Comparison of ENCODE assay signal across 10 mouse cellular contexts in the genomic region with DNA sequence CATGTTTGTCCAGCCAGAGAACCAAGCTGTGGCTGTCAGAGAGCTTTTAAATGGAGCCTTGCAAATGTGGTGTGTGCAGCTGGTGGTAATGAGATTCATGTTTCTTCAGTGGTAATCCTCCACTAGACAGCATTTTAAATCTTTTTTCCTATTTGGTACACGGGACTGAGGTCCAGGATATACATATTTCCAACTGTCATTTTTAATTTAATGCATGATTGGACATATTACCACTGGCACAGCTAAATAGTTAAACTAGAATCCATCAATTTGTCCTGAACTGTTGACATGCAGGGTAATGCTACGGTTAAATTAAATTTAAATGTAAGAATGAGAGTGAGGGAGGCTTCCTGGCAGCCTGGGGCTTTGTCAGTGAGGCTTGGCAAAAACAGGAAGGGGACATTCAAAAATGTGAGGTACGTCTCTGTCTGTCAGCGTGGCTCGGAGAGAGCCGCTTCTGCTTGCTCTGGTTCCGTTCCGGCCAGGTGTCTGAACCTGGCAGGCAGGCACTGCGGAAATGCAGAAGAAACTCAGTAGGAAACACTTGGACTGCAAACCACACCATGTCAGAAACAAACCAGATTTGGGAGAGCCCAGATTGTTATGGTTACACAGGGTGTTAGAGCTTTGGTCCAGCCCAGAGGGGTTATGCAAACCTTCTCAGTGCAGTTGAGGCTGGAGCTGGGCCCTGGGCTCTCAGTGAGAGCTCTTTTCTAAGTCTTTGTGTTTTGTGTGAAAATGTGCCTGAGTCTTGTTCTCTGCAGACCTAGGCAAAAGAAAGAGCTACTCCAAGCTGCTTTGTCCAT.
DNase-seq lines count a peak whose midpoint lies in the region; ATAC-seq and TF ChIP-seq lines count a peak whose summit lies in the region.
"Had no signal": no experiment of that assay in that cellular context is flagged by ENCODE, and none has a peak within 500 bp of the region (broad histone marks: within the 10 kb centered on the region; RNA-seq: fewer than 3 reads in every experiment).

No protein-coding gene starts in this region.

- H3K27me3 ChIP-seq in forebrain, embryonic 16.5 days (replicated peaks; ENCODE audit: control insufficient read depth, insufficient read depth, low read length) = no peaks in the 10 kb centered on the region
- H3K27me3 ChIP-seq in midbrain, embryonic 16.5 days (ENCODE audit: control insufficient read depth, insufficient read depth, low read depth, low read length) = no peaks in the 10 kb centered on the region
- H3K27me3 ChIP-seq in heart, adult 2 months (ENCODE audit: control insufficient read depth, insufficient read depth, low read length) = no peaks in the 10 kb centered on the region

- H3K9me3 ChIP-seq in forebrain, embryonic 16.5 days (ENCODE audit: control insufficient read depth, low read length) = no peaks in the 10 kb centered on the region
- no peaks in the 10 kb centered on the region for H3K9me3 ChIP-seq in midbrain, embryonic 16.5 days (replicated peaks; ENCODE audit: control insufficient read depth, low read length, poor library complexity, severe bottlenecking)

- H3K4me3 ChIP-seq in forebrain, embryonic 16.5 days (replicated peaks; ENCODE audit: low read length) = no peak overlapping the region
- H3K4me3 ChIP-seq in midbrain, embryonic 16.5 days (ENCODE audit: low read depth, low read length) = no peak overlapping the region
- no peak overlapping the region for H3K4me3 ChIP-seq in heart, adult 2 months

- ATAC-seq in forebrain, embryonic 16.5 days = peak; percentile 84
- peak; percentile 78 for ATAC-seq in midbrain, embryonic 16.5 days

- intact Hi-C loops in heart, adult 2 months (cut with DNase I) = no loop called here

- peak overlapping the region; percentile 84 for H3K27ac ChIP-seq in forebrain, embryonic 16.5 days (ENCODE audit: low read length)
- H3K27ac ChIP-seq in midbrain, embryonic 16.5 days (ENCODE audit: low read length) = peak overlapping the region; percentile 58
- no peak overlapping the region for H3K27ac ChIP-seq in heart, adult 2 months
- H3K27ac ChIP-seq: stomach, postnatal 0 days had no signal

- TF ChIP-seq POLR2A in heart, adult 2 months (IDR thresholded peaks at IDR 0.05; ENCODE audit: insufficient read depth, low read depth, low read length) = no peak

- TF ChIP-seq EP300 in heart, adult 2 months (IDR thresholded peaks at IDR 0.05; ENCODE audit: insufficient read depth, low read depth, low read length) = no peak

- peak; percentile 17 to 20 for DNase-seq in spleen, postnatal 36 days (ENCODE audit: low spot score in 2 of 2)
- no peak for DNase-seq in spleen, postnatal 4 days (ENCODE audit: low spot score in 2 of 2)
- DNase-seq in layer of hippocampus, adult 11-12 months (ENCODE audit: low spot score) = no peak
- DNase-seq in liver = no peak
- DNase-seq in lung, postnatal 4 days = no peak
- DNase-seq in heart, adult 2 months = no peak
- DNase-seq: lung, adult 2 months had no signal

- no peaks in the 10 kb centered on the region for H3K36me3 ChIP-seq in forebrain, embryonic 16.5 days (ENCODE audit: control insufficient read depth, insufficient read depth)
- no peaks in the 10 kb centered on the region for H3K36me3 ChIP-seq in midbrain, embryonic 16.5 days (ENCODE audit: control insufficient read depth, insufficient read depth, low read length)
- H3K36me3 ChIP-seq in heart, adult 2 months (ENCODE audit: control insufficient read depth, insufficient read depth, low read length) = no peaks in the 10 kb centered on the region

- no peak overlapping the region for H3K9ac ChIP-seq in forebrain, embryonic 16.5 days (replicated peaks; ENCODE audit: low read depth, low read length)
- H3K9ac ChIP-seq in midbrain, embryonic 16.5 days (ENCODE audit: low read depth, low read length) = no peak overlapping the region
- H3K9ac ChIP-seq in heart, adult 2 months (ENCODE audit: low read depth, low read length) = no peak overlapping the region

- H3K4me2 ChIP-seq in forebrain, embryonic 16.5 days (ENCODE audit: low read length) = no peak overlapping the region
- no peak overlapping the region for H3K4me2 ChIP-seq in midbrain, embryonic 16.5 days (ENCODE audit: low read length)

- H3K79me2 ChIP-seq in heart, adult 2 months (replicated peaks; ENCODE audit: control insufficient read depth, insufficient read depth, low read length) = no peaks in the 10 kb centered on the region

- WGBS in forebrain, embryonic 16.5 days = 48% methylated on average over 9 of the region's 9 CpGs
- 44% methylated on average over 9 of the region's 9 CpGs for WGBS in midbrain, embryonic 16.5 days
- 58% methylated on average over 9 of the region's 9 CpGs for WGBS in heart, adult 2 months

- TF ChIP-seq CTCF in heart, adult 2 months (IDR thresholded peaks at IDR 0.05) = no peak

- peaks cover 18% of the 10 kb centered on the region for H3K4me1 ChIP-seq in forebrain, embryonic 16.5 days (replicated peaks; ENCODE audit: control insufficient read depth, insufficient read depth, low read length)
- peaks cover 7% of the 10 kb centered on the region for H3K4me1 ChIP-seq in midbrain, embryonic 16.5 days (ENCODE audit: control insufficient read depth, insufficient read depth, low read length)
- H3K4me1 ChIP-seq in heart, adult 2 months (ENCODE audit: control insufficient read depth, insufficient read depth, low read length) = no peaks in the 10 kb centered on the region

Comparison
In these comparisons a context has a peak if more than half of its experiments do, and no peak if none do; other contexts are left out.
1. DNase-seq: peak in spleen, postnatal 36 days (2 of 2); none in spleen, postnatal 4 days (0 of 2), layer of hippocampus, adult 11-12 months (single experiment), liver (single experiment), lung, postnatal 4 days (0 of 2) and heart, adult 2 months (0 of 2).